Mouse (Mus musculus): ENCODE data around the gene Abhd10. TPM values are rescaled to one million over a fixed set of nuclear protein-coding genes. Genes with fewer than 3 reads are reported as not detected.

Gene Abhd10
- total and polyA plus RNA-seq, 3 experiments, result 13.8 to 20.1 (median 18.2) TPM

DNA sequence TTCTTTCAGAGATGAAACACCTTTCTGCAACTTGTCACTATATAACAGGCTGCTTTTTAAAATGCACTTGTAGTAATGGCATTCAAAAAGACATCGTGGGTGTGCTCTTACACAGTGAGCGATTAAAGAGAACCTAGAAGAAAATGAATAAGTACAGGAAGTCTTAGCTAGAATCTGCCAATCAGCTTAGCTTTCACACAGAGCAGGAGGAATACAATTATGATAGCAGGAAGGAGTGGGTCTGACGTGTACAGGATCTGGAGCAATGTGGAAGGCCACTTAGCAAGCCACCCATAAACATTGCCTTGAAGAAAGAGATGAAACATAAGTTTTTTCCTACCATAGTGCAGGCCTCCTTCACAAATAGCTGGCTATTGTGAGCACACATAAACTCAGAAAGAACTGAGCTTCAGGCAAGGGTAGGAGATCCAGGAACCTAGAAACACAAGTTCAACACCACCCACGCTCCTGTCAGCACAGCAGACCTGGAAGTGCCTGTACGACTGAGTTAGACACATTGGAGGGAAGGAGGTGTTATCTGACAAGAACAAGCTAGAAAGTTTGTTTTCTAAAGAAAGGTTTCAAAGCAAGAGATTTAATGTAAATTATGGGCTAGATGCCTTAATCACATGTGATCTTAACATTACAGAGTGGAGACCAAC is 28.1 kb downstream of the Abhd10 start:
- peaks cover 3 to 50% of the 10 kb centered on the region in 2 experiments for H3K36me3 ChIP-seq (replicated peaks in 1 of 2; ENCODE audit: control insufficient read depth in 1 of 2, insufficient read depth in 1 of 2, low read length in 1 of 2)
- in situ Hi-C loops (cut with MboI; ENCODE audit: low pct_ligation_motif_present, low pct_unique_long_range_greater_than_20kb, low sequenced_read_pairs), result no loop called here
- no peak overlapping the region for H3K9ac ChIP-seq (ENCODE audit: insufficient read depth, low read depth)
- no peaks in the 10 kb centered on the region for H3K79me2 ChIP-seq (replicated peaks; ENCODE audit: control insufficient read depth, extremely low read depth, insufficient read depth, poor library complexity, severe bottlenecking)
- no peaks in the 10 kb centered on the region for H3K9me3 ChIP-seq (replicated peaks; ENCODE audit: low read length)
- H3K4me1 ChIP-seq (ENCODE audit: control insufficient read depth in 1 of 2, insufficient read depth in 2 of 2), result peaks cover 0 to 6% of the 10 kb centered on the region in 2 experiments; a peak in 1 of 4 replicates
- dilution Hi-C loops (cut with MboI; ENCODE audit: extremely low pct_ligation_motif_present, extremely low pct_unique_long_range_greater_than_20kb, low sequenced_read_pairs), result no loop called here
- DNase-seq (ENCODE audit: extremely low read depth), result no peak
- H3K4me2 ChIP-seq (ENCODE audit: insufficient read depth, low read depth, poor library complexity, severe bottlenecking), result no peak overlapping the region
- no peak overlapping the region for H3K4me3 ChIP-seq (replicated peaks in 1 of 3; ENCODE audit: low read depth in 2 of 3, low read length in 2 of 3, poor library complexity in 1 of 3)
- no peak for TF ChIP-seq E2F4 (IDR thresholded peaks at IDR 0.05; ENCODE audit: insufficient replicate concordance, low read depth, low read length)
- TF ChIP-seq CTCF (conservative IDR thresholded peaks at IDR 0.05 in 1 of 2, IDR thresholded peaks at IDR 0.05 in 1 of 2; ENCODE audit: low read depth in 2 of 2, low read length in 2 of 2), result no peak
- no peak for TF ChIP-seq EP300 (IDR thresholded peaks at IDR 0.05; ENCODE audit: low read length)
- no peak for TF ChIP-seq MAFK (IDR thresholded peaks at IDR 0.05; ENCODE audit: insufficient replicate concordance, low read length)
- TF ChIP-seq CHD2 (IDR thresholded peaks at IDR 0.05; ENCODE audit: low read length), result no peak
- no peak for TF ChIP-seq ZC3H11A (IDR thresholded peaks at IDR 0.05; ENCODE audit: low read depth, low read length)
- no peak for TF ChIP-seq UBTF (IDR thresholded peaks at IDR 0.05; ENCODE audit: low read depth, low read length)
- TF ChIP-seq TCF12 (IDR thresholded peaks at IDR 0.05; ENCODE audit: low read depth, low read length), result no peak
- H3K27me3 ChIP-seq (replicated peaks), result no peaks in the 10 kb centered on the region
- H3K27ac ChIP-seq (ENCODE audit: insufficient read depth, low read depth), result no peak overlapping the region

DNA sequence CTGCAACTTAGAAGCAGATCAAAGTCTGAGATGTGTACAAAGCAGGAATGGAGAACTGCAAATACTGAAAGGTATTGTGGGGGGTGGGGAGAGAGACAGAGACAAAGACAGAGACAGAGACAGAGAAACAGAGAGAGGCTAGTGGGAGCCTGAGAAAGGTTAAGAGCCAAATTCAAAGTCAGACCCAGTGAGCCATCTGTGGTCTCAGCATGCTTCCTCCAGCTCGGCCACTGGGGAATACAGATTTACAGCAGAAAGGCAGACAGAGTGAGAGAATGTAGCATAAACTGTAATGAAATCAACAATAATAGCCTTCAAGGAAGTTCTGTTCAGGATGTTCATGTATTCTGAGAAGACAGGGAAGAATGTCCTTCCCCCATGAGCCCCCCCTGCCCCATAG is 28.9 kb downstream of the Abhd10 start:
- Histone ChIP-seq H3K4me1 (ENCODE audit: control insufficient read depth in 1 of 2, insufficient read depth in 2 of 2) (peaks cover 0 to 6% of the 10 kb centered on the region in 2 experiments; a peak in 1 of 4 replicates), H3K27ac (ENCODE audit: insufficient read depth, low read depth) (no peak overlapping the region), H3K4me3 (replicated peaks in 1 of 3; ENCODE audit: low read depth in 2 of 3, low read length in 2 of 3, poor library complexity in 1 of 3) (no peak overlapping the region), H3K4me2 (ENCODE audit: insufficient read depth, low read depth, poor library complexity, severe bottlenecking) (no peak overlapping the region), H3K79me2 (replicated peaks; ENCODE audit: control insufficient read depth, extremely low read depth, insufficient read depth, poor library complexity, severe bottlenecking) (no peaks in the 10 kb centered on the region), H3K9me3 (replicated peaks; ENCODE audit: low read length) (no peaks in the 10 kb centered on the region), H3K36me3 (replicated peaks in 1 of 2; ENCODE audit: control insufficient read depth in 1 of 2, insufficient read depth in 1 of 2, low read length in 1 of 2) (peaks cover 3 to 43% of the 10 kb centered on the region in 2 experiments), H3K9ac (ENCODE audit: insufficient read depth, low read depth) (no peak overlapping the region), H3K27me3 (replicated peaks) (no peaks in the 10 kb centered on the region)
- in situ Hi-C loops (cut with MboI; ENCODE audit: low pct_ligation_motif_present, low pct_unique_long_range_greater_than_20kb, low sequenced_read_pairs) (no loop called here), dilution Hi-C loops (cut with MboI; ENCODE audit: extremely low pct_ligation_motif_present, extremely low pct_unique_long_range_greater_than_20kb, low sequenced_read_pairs) (no loop called here)
- no peak for TF ChIP-seq MYC (IDR thresholded peaks at IDR 0.05; ENCODE audit: low read depth, low read length)
- no peak for TF ChIP-seq HCFC1 (IDR thresholded peaks at IDR 0.05; ENCODE audit: low read depth, low read length)
- no peak for TF ChIP-seq TCF12 (IDR thresholded peaks at IDR 0.05; ENCODE audit: low read depth, low read length)
- TF ChIP-seq RCOR1 (conservative IDR thresholded peaks at IDR 0.05; ENCODE audit: low read depth, low read length), result no peak
- no peak for TF ChIP-seq USF2 (conservative IDR thresholded peaks at IDR 0.05; ENCODE audit: low read depth, low read length)
- TF ChIP-seq MAZ (IDR thresholded peaks at IDR 0.05; ENCODE audit: low read depth, low read length), result no peak
- TF ChIP-seq TBP (conservative IDR thresholded peaks at IDR 0.05; ENCODE audit: low read depth, low read length), result no peak
- TF ChIP-seq MXI1 (IDR thresholded peaks at IDR 0.05; ENCODE audit: low read depth, low read length), result no peak
- no peak for TF ChIP-seq IRF4 (IDR thresholded peaks at IDR 0.05; ENCODE audit: low read depth, low read length)
- TF ChIP-seq SIN3A (IDR thresholded peaks at IDR 0.05; ENCODE audit: low read length), result no peak
- no peak for TF ChIP-seq RAD21 (IDR thresholded peaks at IDR 0.05; ENCODE audit: low read depth, low read length)
- no peak for TF ChIP-seq NELFE (IDR thresholded peaks at IDR 0.05; ENCODE audit: low read depth, low read length)
- no peak for TF ChIP-seq MAFK (IDR thresholded peaks at IDR 0.05; ENCODE audit: insufficient replicate concordance, low read length)
- no peak for TF ChIP-seq ZC3H11A (IDR thresholded peaks at IDR 0.05; ENCODE audit: low read depth, low read length)
- TF ChIP-seq MEF2A (IDR thresholded peaks at IDR 0.05; ENCODE audit: borderline replicate concordance, low read depth, low read length), result no peak
- no peak for TF ChIP-seq ZKSCAN1 (IDR thresholded peaks at IDR 0.05; ENCODE audit: borderline replicate concordance, low read depth, low read length)
- no peak for TF ChIP-seq ELF1 (IDR thresholded peaks at IDR 0.05; ENCODE audit: low read depth, low read length)
- no peak for TF ChIP-seq ZNF384 (IDR thresholded peaks at IDR 0.05; ENCODE audit: low read depth, low read length)
- no peak for TF ChIP-seq NRF1 (IDR thresholded peaks at IDR 0.05; ENCODE audit: low read depth, low read length)
- no peak for DNase-seq (ENCODE audit: extremely low read depth)
